Mouse (Mus musculus): ENCODE data around the gene Usp49.
"Not testable (repeated sequence)": the region's sequence is repeated elsewhere in the genome, so short reads cannot be mapped to it uniquely, and the experiment has no call there.

Usp49 gene

DNA sequence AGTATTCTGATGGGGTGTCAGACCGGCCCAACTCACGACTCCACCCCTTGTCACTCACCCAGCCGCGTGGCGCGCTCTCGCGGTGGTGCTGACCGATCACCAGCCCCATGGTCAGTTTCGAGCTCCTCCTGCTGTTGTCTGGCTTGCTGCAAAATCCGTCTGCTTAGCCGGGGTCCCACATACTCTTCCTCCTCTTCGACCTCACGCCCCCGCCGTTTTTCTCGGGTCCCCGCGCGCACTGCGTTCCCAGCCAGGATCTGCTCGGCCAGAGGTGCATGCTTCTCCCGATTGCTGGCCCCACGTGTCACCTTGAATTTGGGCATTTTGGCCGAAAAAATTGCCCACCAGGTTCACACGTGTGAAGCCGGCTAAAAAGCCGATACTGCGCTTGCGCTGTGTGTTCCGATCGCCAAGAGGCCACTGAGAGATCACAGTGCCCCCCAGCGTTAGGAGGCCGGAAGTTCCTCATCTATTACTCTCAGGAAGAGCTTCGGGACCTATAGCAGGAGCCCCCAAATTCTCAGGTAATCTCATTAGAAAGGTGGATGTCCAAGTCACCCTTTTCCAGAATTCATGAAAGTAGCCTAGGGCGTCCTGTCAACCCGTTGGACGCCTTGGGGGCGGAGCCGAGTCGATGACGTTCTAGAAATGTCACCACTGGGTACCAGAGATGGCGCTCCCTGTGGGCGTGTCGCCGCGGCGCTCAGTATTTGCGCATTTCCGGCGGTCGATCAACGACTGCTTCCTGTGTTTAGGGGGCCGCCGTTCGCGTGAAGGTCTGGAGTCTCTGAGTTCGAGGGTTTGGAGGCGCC lies 19.4 kb upstream of the Usp49 start, which contains the start of the genes Bysl, Med20 and Gm20517:
TSS of gene Bysl (minus strand) at position 644 of the 812 bp plus-strand sequence.
TSS of gene Med20 (plus strand) at position 734 of the 812 bp plus-strand sequence.
TSS of gene Gm20517 (plus strand) at position 741 of the 812 bp plus-strand sequence.
- DNase-seq: peak; percentile 94

DNA sequence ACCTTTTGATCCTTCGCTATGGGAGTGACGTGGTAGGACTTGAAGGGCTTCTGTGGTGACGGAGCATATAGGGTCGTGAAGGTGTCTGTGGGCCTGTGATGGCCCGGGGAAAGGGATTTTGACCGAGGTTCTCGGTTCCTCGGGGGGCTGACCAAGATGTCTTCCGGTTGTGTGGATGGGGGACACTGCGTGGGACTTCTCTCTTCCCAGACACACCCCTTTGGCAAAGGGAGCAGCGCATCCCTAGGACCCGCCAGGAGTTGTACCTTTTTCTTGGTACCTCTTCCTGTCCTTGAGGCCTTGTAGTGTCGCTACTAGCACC lies 18.9 kb upstream of the Usp49 start:
- DNase-seq: no peak

DNA sequence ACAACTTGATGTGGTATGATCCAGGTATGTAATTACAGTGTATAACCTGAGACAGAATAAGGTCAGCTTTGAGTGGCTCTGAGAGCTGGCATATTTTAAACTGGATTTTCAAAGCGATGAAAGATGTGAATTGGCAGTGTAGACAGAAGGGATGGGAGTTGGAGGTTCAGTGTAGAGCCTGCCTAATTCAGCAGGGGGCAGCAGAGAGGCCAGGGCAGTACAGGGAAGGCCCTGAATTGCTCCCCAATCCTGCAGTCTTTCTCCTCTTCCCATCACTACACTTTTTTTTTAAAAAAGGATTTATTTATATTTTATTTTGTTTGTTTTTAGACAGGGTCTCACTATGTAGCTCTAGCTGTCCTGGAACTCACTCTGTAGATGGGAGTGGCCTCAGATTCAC lies 16.5 kb upstream of the Usp49 start:
- no peak for DNase-seq

DNA sequence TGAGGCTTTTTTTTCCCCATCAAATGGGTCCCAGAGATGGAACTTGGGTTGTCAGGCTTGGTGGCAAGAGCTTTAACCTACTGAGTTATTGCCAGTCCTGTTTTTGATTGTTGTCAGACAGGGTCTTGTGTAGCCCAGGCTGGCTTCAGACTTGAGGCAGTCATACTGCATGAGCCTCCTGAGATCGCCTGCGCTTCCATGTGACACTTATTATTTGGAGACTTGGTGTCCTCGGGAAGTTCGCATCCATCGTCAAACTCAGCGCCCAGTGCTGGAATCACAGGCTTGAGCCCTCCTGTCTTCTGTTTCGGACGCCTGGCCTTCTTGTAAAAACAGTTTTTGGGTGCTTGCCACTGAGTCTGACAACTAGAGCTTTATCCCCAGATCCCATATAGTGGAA lies 14.4 kb upstream of the Usp49 start:
- no peak for DNase-seq

GRCm38 (mm10) chr17:47616652-47617051 lies 13.8 kb upstream of the Usp49 start:
- DNase-seq: no peak

- DNase-seq: no peak
Measured at GRCm38 (mm10) chr17:47617605-47618307, 12.7 kb upstream of the Usp49 start.

GRCm38 (mm10) chr17:47618556-47619311 lies 11.8 kb upstream of the Usp49 start:
- DNase-seq: no peak

GRCm38 (mm10) chr17:47622912-47623554 lies 7.5 kb upstream of the Usp49 start:
- no peak for DNase-seq

- not testable (repeated sequence) for DNase-seq
Measured at GRCm38 (mm10) chr17:47624572-47624971, 5.9 kb upstream of the Usp49 start.

DNA sequence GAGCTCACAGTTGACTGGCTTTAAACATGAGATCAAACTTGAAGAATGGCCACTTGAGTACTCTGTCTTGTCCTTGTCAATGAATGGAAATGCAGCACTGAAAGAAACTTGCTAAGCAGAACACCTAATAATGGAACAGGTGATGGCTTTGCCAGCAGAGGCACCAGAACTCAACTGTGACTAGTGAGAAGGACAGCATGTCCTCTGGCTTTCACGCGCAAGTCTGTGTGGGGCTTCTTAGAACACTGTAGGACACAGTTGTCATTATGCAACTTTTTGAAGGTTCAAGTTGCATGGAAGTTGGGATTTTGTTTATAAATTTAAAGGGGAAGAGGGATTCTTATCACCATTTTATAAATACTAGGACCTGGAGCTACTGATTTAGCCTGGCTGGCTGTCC lies 5.4 kb upstream of the Usp49 start:
- no peak for DNase-seq

GRCm38 (mm10) chr17:47626031-47626430 lies 4.5 kb upstream of the Usp49 start:
- no peak for DNase-seq

DNA sequence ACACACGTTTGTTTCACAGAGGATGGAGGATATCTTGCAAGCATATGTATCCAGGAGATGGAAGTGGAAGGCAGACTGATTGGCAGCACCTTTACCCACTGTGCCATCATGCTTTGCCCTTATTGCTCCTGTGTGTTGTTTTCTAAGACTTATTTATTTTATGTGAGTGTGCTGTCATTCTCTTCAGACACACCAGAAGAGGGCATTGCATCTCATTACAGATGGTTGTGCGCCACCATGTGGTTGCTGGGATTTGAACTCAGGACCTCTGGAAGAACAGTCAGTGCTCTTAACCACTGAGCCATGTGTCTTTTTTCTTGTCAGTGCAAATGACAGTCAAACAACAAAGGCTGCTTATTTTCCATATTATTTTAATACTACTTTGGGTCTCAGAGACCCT lies 2.7 kb upstream of the Usp49 start:
- no peak for DNase-seq

DNA sequence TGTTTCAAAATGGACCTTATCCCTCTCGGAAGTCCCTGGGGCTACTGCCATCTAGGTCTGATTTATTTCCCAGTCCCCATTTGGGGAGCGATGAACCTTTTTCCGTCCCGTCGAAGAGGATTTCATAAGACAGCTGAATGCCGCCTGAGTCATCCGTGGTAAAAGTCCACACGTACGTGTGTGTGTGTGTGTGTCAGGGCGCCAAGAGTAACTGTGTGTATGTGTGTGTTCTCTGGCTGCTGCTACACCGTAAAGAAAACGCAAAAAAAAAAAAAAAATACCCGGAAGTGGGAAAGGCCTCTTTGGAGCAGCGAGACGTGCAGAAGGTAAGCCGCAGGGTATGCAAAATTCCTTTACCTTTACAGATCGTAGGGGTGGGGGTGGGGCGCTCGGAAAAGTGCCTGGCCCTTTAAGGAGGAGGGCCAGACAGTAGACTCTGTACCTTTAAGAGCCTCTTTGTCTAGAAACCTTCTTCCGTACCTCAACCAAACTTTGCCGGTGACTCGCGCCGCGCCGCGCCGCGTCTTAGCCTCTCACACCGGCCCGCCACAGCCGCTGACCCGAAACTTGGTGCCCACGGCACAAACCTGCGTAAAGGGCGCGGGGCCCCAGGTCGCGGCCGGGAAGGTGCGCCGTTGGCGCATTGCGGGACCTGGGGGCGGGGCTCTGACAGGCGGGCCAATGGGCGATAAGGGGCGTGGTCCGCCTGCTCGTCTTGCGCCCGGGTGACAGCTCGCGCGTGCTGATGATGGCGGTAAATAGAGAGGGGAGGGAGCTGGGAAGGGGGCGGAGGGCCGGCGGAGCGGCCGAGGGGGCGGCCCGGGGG lies 1.4 kb upstream of the Usp49 start:
- DNase-seq: peak; percentile 94

DNA sequence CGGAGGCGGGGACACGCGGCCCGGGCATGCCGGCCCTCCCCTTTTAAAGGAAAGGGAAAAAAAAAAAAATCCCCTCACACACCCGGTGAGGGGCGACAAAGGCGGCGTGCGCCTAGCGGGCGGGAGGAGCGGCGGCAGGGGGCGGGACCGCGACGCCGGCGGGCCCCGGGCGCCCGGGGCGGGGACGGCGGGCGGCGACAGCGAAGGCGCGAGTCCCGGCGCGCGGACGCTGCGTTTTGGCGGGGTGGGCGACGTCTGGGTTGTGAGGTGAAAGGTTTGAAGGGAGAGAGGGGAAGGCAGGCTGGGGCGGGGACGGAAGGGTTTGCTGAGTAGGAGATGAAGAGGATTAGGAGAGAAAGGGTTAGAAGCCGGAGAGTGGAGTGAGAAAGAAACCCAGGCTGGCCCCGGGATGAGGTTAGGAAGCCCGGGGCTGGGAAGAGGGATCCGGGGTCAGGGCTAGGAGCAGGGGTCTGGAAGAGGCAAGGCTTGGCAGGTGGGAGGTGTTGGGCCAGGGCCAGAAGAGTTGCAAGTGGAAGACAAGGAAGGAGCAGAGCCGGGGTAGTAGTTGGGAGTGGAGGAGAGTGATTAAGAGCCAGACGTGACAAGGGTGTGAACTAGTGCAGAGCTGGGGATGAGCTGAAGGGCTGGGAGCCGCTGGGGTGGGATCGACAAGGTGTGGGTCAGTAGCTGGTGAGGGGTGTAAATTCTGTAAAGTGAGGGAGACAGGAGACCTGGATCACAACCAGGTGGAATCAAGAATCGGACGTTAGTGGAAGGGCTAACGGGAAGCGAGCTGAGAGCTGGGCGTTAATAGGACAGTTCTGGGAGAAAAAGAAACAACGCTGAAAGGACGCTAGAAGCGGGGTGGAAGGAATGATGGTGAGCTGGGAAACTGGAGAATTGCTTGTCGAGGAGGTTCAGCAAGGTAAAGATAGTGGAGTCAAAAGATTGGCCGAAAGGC lies 493 bp upstream of the Usp49 start:
- peak; percentile 41 for DNase-seq

DNA sequence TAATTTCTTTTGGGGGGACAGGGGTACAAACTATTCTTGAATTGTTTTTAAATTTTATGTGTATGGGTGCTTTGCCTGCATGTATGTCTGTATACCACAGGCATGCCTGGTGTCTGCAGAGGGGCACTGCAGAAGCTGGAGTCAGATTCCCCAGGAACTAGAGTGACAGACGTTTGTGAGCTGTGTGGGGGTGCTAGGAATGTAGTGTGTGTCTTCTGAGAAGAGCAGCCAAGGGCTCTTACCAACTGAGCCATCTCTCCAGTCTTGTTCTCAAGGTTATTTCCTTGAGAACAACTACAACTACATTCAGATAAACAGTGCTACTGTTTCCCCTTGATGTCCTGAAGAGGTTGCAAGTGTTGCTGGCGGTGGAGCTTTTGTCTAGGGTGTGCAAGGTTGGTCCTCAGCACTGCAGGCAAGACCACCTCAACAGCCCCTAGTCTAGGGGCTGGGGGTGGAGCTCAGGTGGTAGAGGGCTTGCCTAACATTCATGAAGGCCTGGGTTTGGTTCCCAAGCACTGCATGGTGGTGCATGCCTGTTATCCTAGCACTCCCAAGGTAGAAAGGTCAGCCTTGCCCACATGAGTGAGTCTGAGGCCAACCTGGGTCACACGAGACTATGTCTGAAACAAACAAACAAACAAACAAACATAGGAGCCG lies 1.8 kb downstream of the Usp49 start:
- DNase-seq: no peak

- no peak for DNase-seq
Measured at GRCm38 (mm10) chr17:47633999-47634770, 3.7 kb downstream of the Usp49 start.

DNA sequence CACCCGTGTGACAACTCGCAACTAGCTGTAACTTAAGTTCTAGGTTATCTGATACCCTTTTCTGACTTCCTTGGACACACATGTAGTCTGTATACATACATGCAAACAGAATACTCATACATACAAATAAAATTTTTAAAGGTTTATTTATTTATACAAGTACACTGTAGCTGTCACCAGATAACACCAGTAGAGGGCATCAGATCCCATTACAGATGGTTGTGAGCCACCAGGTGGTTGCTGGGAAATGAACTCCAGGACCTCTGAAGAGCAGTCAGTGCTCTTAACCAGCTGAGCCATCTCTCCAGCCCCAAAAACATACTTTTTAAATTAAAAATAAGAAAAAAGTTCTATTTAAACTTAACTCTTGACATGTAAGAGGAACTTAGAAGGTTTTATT lies 12.5 kb downstream of the Usp49 start:
- DNase-seq: no peak

DNA sequence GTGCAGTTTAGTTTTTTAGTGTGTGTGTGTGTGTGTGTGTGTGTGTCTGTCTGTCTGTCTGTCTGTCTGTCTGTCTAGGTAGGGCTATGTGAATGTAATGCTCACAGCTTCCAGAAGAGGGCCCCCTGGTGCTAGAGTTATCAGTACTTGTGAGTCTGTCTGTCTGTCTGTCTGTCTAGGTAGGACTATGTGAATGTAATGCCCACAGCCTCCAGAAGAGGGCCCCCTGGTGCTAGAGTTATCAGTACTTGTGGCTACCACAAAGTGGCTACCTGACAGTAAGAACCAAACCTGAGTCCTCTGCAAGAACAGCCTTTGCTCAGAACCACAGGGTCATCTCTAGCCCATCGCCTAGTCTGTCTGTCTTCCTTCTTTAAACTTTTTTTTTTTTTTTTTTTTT lies 16.2 kb downstream of the Usp49 start:
- peak; percentile 76 for DNase-seq

- DNase-seq: no peak
Measured at GRCm38 (mm10) chr17:47648966-47649365, 18.5 kb downstream of the Usp49 start.

- DNase-seq: no peak
Measured at GRCm38 (mm10) chr17:47651953-47652352, 21.5 kb downstream of the Usp49 start.
